Mouse (Mus musculus) limb, embryonic 11.5 days (tissue): ENCODE results near the gene Rasa3. TPM values are rescaled to one million over a fixed set of nuclear protein-coding genes. Genes with fewer than 3 reads are reported as not detected.

Experiments
- ATAC-seq: fragments of 200-750 bp; cut with Nextera tagmentation; 2 replicates; pipeline ENCODE4 v1.8.0; 2017; ENCODE audit warnings: low read depth; ENCODE audit not compliant: insufficient number of reproducible peaks, low FRiP score, low TSS enrichment
- DNase-seq: peaks from one replicate; pipeline ENCODE4 v3.0.0-alpha.2; 2015; ENCODE audit warnings: low spot score
- H3K27ac ChIP-seq: fragments of 300-500 bp; sonication (generic); replicated peaks from 2 replicates; pipeline ENCODE4 v1.5.1; 2014; ENCODE audit warnings: low read depth, mild to moderate bottlenecking, low read length
- H3K27me3 ChIP-seq: fragments of 300-500 bp; sonication (generic); 2 replicates; pipeline ENCODE4 v1.6.1; 2014; ENCODE audit warnings: mild to moderate bottlenecking, low read length, mixed read lengths; ENCODE audit not compliant: control insufficient read depth, insufficient read depth
- H3K36me3 ChIP-seq: fragments of 300-500 bp; sonication (generic); 2 replicates; pipeline ENCODE4 v1.6.1; 2014; ENCODE audit warnings: mild to moderate bottlenecking, low read length, moderate library complexity, mixed read lengths; ENCODE audit not compliant: control insufficient read depth, insufficient read depth
- H3K4me1 ChIP-seq: fragments of 300-500 bp; sonication (generic); 2 replicates; pipeline ENCODE4 v1.6.1; 2014; ENCODE audit warnings: low read length, mixed read lengths; ENCODE audit not compliant: control insufficient read depth, insufficient read depth
- H3K4me2 ChIP-seq: fragments of 300-500 bp; sonication (generic); 2 replicates; pipeline ENCODE4 v1.6.1; 2014; ENCODE audit warnings: low read depth, mild to moderate bottlenecking, moderate library complexity; ENCODE audit not compliant: severe bottlenecking
- H3K4me3 ChIP-seq: fragments of 300-500 bp; sonication (generic); 2 replicates; pipeline ENCODE4 v1.5.1; 2014; ENCODE audit warnings: low read depth, low read length
- H3K9ac ChIP-seq: fragments of 300-500 bp; sonication (generic); 2 replicates; pipeline ENCODE4 v1.6.1; 2014; ENCODE audit warnings: mild to moderate bottlenecking, low read length
- H3K9me3 ChIP-seq: fragments of 300-500 bp; sonication (generic); 2 replicates; pipeline ENCODE4 v1.6.1; 2016; ENCODE audit warnings: low read length; ENCODE audit not compliant: control insufficient read depth
- WGBS: fragments of 180-500 bp; shearing (Covaris S2); extraction: QIAGEN DNeasy Blood & Tissue Kit; methylation state at CpG from one replicate; pipeline ENCODE4 v1.1.7; 2014; 5-methylcytosine and 5-hydroxymethylcytosine counted together
- polyA plus RNA-seq: library from polyadenylated mRNA; unstranded; fragments of >200 nt; fragmentation: Nextera tagmentation; extraction: Ambion mirVana; gene quantifications from 2 replicates; pipeline ENCODE4 v1.2.1, GENCODE M21; 2014

The Rasa3 gene
- polyA plus RNA-seq, 1 experiment from 2014 or later, result 16.6 TPM

DNA sequence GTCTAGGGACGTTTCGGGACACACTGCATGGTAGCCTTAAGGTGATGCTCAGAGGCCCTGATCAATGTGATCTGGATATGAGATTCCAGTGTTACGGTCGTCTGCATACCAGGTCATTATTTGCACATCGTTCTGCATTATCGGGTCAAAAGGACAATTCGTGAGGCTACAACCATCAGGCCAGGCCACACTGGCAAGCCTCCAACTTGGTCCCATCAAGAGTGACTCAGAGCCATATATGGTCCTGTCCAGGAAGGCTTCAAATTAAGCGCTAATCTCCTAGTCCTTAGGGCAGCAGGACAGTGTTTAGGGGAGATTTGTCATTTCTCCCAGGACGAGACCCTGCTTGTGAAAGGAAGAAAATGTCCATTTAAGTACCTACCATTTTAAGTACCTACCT is 63.3 kb downstream of the Rasa3 start:
- 92% methylated on average over 9 of the region's 9 CpGs for WGBS

DNA sequence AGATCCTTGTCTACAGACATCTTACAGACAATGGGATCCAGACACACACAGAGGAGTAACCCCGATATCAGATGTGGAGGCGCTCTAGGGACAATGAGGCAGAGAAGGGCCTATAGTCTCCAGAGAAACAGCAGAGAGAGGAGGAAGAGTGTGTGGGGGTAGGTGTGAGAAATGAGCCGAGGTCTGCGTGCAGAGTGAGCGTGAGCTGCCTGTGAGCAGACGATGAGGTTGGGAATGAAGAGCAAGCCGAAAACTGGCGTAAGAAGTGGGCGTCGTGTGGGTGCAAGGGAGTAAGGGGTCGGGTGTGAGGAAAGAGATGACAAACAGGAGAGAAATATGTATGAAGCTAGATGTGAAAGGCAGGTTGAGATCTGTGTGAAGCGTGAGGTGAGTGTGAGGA is 65.7 kb downstream of the Rasa3 start:
- Histone ChIP-seq H3K4me1 (no peaks in the 10 kb centered on the region), H3K9ac (no peak overlapping the region), H3K4me2 (no peak overlapping the region), H3K9me3 (no peaks in the 10 kb centered on the region), H3K27ac (no peak overlapping the region), H3K27me3 (no peaks in the 10 kb centered on the region), H3K4me3 (no peak overlapping the region), H3K36me3 (no peaks in the 10 kb centered on the region)
- WGBS, result 91% methylated on average over 12 of the region's 12 CpGs
- DNase-seq (no peak), ATAC-seq (no peak)

More for the DNA sequence above, 63.3 kb downstream of the Rasa3 start:
- H3K27ac ChIP-seq, result no peak overlapping the region
- no peak overlapping the region for H3K4me2 ChIP-seq
- ATAC-seq, result no peak
- no peaks in the 10 kb centered on the region for H3K27me3 ChIP-seq
- H3K36me3 ChIP-seq, result no peaks in the 10 kb centered on the region
- no peaks in the 10 kb centered on the region for H3K4me1 ChIP-seq
- no peak for DNase-seq
- no peak overlapping the region for H3K4me3 ChIP-seq
- no peak overlapping the region for H3K9ac ChIP-seq
- no peaks in the 10 kb centered on the region for H3K9me3 ChIP-seq

DNA sequence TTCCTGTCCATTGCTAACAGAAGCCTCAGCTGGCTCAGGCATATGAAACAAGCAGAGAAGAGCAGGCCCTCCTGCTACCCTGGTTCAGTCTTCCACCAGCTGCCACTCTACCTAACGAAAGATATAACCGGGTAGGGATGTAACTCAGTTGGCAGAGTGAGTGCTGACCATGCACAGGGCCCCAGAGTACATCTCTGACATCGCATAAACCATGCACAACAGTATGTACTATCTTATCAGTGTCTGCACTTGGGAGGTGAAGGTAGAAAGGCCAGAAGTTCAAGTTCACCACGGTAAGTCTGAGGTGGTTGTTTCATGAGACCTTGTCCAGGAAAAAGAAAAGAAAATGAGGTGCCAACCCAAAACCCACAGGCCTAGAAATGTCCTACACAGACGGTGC is 67.4 kb downstream of the Rasa3 start:
- no peaks in the 10 kb centered on the region for H3K27me3 ChIP-seq
- 92% methylated on average over 5 of the region's 5 CpGs for WGBS
- no peak overlapping the region for H3K9ac ChIP-seq
- no peak overlapping the region for H3K4me3 ChIP-seq
- no peaks in the 10 kb centered on the region for H3K9me3 ChIP-seq
- no peaks in the 10 kb centered on the region for H3K4me1 ChIP-seq
- H3K36me3 ChIP-seq, result no peaks in the 10 kb centered on the region
- DNase-seq (no peak), ATAC-seq (no peak)
- no peak overlapping the region for H3K4me2 ChIP-seq
- no peak overlapping the region for H3K27ac ChIP-seq

DNA sequence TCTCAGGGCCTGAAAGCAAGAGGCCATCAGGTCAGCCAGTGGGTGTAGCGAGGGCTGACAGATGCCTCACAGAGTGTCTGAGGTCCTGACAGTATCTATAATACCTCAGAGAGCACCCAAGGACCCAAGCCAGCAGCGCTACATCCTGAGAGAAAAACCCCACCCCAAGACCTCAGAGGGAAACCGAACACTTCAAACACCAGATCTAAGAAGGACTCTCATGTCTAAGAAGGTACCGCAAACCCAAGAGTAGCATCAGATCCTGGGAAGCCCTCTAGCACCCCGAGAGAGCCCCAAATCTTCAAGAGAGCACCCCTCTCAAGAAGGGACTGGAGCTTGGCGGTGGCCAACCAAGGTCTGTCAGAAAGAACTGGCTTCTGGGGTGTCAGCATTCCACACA is 68.5 kb downstream of the Rasa3 start:
- Histone ChIP-seq H3K4me2 (no peak overlapping the region), H3K9me3 (no peaks in the 10 kb centered on the region), H3K4me3 (no peak overlapping the region), H3K27me3 (no peaks in the 10 kb centered on the region), H3K9ac (no peak overlapping the region), H3K36me3 (no peaks in the 10 kb centered on the region), H3K4me1 (no peaks in the 10 kb centered on the region), H3K27ac (no peak overlapping the region)
- no peak for ATAC-seq
- no peak for DNase-seq
- WGBS, result 89% methylated on average over 6 of the region's 6 CpGs

DNA sequence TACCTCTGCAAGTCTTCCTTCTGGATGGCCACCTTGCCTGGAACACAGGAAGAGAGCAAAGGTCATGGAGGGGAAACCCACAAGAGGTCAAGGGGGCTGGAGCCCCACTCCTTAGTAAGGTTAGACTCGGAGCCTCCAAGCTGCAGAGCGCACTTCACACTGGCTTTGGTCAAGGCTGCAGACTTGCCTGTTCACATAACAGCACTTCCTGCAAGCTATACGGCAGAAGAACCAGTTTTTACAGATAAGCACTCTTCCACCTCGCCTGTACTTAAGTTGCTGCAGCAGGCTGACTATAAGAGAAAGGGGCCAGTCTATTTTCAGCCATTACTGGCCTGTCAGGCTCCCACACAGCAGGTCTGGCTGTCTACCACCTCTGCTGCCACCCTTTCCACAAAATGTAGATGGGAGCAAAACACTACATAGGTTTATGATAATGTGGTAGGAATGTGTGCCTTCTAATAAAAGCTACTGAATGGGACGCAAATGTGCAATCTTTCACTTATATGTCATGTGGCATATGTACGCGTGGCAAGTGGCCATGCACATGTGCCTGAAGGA is 71.4 kb downstream of the Rasa3 start:
- Histone ChIP-seq H3K27ac (no peak overlapping the region), H3K9me3 (no peaks in the 10 kb centered on the region)
- 85% methylated on average over 7 of the region's 7 CpGs for WGBS

DNA sequence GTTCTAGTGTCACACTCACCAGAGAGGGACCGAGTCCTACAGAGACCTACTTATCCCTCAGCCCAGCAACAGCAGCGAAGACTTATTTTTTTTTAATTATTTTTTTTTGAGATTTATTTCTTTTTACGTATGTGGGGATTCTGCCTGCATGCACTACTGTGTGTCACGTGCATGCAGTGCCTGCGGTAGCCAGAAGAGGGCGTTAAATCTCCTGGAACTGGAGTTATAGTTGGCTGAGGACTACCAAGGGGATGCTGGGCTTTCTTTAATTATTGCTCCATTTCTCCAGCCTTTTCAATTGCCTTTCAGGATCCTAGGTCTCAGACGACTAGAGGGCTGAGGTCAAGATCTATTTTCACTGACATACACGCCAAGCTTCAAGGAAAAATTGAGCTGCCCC is 74.8 kb downstream of the Rasa3 start:
- DNase-seq (peak; percentile 59), ATAC-seq (no peak)
- no peak overlapping the region for H3K9ac ChIP-seq
- no peak overlapping the region for H3K4me2 ChIP-seq
- H3K36me3 ChIP-seq, result no peaks in the 10 kb centered on the region; the same call in 1 of the 2 replicates
- no peaks in the 10 kb centered on the region for H3K9me3 ChIP-seq
- 64% methylated on average over 8 of the region's 8 CpGs for WGBS
- no peak overlapping the region for H3K4me3 ChIP-seq
- H3K27me3 ChIP-seq, result no peaks in the 10 kb centered on the region
- H3K4me1 ChIP-seq, result no peaks in the 10 kb centered on the region
- H3K27ac ChIP-seq, result no peak overlapping the region

More for the DNA sequence above, 71.4 kb downstream of the Rasa3 start:
- H3K9ac ChIP-seq, result no peak overlapping the region
- no peak overlapping the region for H3K4me3 ChIP-seq
- H3K4me2 ChIP-seq, result no peak overlapping the region
- DNase-seq (no peak), ATAC-seq (no peak)
- no peaks in the 10 kb centered on the region for H3K27me3 ChIP-seq
- no peaks in the 10 kb centered on the region for H3K4me1 ChIP-seq
- H3K36me3 ChIP-seq, result no peaks in the 10 kb centered on the region

DNA sequence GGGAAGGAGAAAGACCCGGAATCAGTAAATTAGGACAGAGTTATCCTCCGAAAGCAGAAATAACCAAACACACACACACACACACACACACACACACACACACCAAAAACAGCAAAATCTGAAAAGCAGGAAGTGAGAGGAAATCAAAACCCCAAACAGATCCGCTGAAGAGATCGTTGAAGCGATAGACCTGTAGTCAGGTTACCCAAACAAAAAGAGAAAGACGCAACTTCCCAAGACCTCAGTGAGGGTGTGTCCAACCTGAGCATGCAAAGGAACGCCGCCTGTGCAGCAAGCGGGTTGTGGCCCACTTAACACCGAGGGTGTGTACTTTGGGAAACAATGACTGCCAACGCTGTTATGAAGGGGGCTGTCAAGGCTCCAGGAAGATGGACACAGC is 76.2 kb downstream of the Rasa3 start:
- no peaks in the 10 kb centered on the region for H3K27me3 ChIP-seq
- no peaks in the 10 kb centered on the region for H3K4me1 ChIP-seq
- H3K9ac ChIP-seq, result no peak overlapping the region
- no peak for ATAC-seq
- no peaks in the 10 kb centered on the region for H3K9me3 ChIP-seq
- H3K4me2 ChIP-seq, result no peak overlapping the region
- 89% methylated on average over 11 of the region's 11 CpGs for WGBS
- DNase-seq, result no peak
- H3K36me3 ChIP-seq, result no peaks in the 10 kb centered on the region; the same call in 1 of the 2 replicates
- H3K27ac ChIP-seq, result no peak overlapping the region
- H3K4me3 ChIP-seq, result no peak overlapping the region

DNA sequence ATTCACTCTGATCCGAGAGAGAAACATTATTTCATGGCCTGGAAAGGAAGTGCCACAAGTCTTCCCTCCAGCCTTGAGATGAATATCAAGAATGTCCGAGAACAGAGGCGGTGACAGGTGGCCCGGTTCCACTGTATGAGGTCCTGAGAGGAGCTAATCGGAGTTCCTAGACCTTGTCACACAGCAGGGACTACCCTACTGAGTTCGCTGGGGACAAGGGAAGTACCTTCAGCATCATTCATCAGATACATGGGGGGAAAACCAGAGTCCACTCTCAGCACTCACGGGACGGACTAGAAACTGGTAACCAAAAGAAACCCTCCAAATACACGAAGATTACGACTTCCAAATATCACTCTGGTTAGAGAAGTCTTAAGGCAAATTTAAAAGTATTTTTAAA is 76.7 kb downstream of the Rasa3 start:
- no peak overlapping the region for H3K9ac ChIP-seq
- no peak for ATAC-seq
- H3K4me3 ChIP-seq, result no peak overlapping the region
- WGBS, result 92% methylated on average over 10 of the region's 10 CpGs
- no peak for DNase-seq
- H3K27me3 ChIP-seq, result no peaks in the 10 kb centered on the region
- H3K27ac ChIP-seq, result no peak overlapping the region
- H3K9me3 ChIP-seq, result no peaks in the 10 kb centered on the region
- no peaks in the 10 kb centered on the region; the same call in 1 of the 2 replicates for H3K36me3 ChIP-seq
- H3K4me1 ChIP-seq, result no peaks in the 10 kb centered on the region
- H3K4me2 ChIP-seq, result no peak overlapping the region

DNA sequence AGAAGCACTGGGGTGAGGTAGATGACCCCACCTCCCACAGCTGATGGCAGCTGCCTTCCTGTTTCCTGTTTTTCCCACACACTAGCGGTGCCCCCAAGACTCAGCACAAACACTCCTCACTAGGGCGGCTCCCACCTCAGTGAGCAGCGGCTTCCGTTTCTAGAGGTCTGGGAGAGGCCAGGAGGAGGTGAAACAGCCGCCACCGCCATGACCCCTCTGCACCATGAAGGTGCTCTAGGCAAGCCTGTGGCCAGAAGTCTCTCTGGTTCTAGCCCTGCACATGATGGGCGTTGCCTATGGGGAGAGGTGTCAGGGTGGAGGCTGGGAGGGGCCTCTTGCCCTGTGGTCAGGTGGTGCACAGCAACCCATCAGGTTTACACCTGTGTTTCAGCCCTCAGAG is 77.2 kb downstream of the Rasa3 start:
- ATAC-seq, result no peak
- DNase-seq, result no peak

More for the DNA sequence above, 77.2 kb downstream of the Rasa3 start:
- no peaks in the 10 kb centered on the region for H3K4me1 ChIP-seq
- no peaks in the 10 kb centered on the region for H3K27me3 ChIP-seq
- no peak overlapping the region for H3K4me3 ChIP-seq
- 69% methylated on average over 7 of the region's 7 CpGs for WGBS
- no peaks in the 10 kb centered on the region; the same call in 1 of the 2 replicates for H3K36me3 ChIP-seq
- H3K9ac ChIP-seq, result no peak overlapping the region
- no peak overlapping the region for H3K27ac ChIP-seq
- H3K4me2 ChIP-seq, result no peak overlapping the region
- H3K9me3 ChIP-seq, result no peaks in the 10 kb centered on the region
